Mouse (Mus musculus): Measurements from ENCODE around the gene Cdh22.

Cdh22 gene

DNA sequence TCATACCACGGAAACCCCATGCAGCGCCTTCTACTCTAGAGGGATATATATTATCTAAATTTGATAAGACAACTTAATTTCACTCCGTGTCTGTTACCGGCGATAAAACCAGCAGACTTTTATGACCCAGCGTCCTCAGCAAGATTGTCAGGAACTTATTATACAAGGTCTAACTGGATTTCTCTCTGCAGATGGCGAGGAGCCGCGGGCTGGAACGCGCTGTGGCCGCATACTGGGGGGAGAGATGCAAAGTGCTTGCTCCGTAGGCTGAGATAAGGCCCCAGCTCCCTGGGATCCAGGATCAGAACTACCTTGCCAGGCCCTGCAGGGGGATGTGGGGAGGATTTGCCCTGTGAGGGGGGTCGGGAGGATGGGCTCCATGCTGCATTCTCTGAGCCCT lies 145.2 kb downstream of the Cdh22 start:
- no peak for DNase-seq (ENCODE audit: low read depth, low spot score)

DNA sequence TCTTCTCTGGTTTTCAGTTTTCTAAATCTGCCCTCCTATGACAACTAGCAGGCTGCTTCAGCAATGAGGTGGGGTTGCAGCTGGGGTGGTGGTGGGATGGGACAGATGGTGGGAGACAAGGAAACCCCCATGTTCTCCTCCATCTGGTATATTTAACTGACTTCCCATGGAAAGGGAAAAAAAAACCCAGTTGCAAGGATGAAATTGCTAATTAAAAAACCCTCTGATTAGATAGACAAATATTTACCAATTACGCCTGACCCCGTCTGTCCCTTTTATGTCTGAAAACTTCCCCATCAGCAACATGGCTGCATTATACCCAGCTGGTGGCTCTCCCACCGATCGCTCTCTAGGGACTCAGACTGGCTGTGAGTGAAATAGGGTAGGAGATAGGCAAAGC lies 148.0 kb downstream of the Cdh22 start:
- no peak for DNase-seq (ENCODE audit: low read depth, low spot score)

- DNase-seq (ENCODE audit: low read depth, low spot score) = no peak
Observed at GRCm38 (mm10) chr2:165081257-165081656, 153.4 kb downstream of the Cdh22 start.

DNA sequence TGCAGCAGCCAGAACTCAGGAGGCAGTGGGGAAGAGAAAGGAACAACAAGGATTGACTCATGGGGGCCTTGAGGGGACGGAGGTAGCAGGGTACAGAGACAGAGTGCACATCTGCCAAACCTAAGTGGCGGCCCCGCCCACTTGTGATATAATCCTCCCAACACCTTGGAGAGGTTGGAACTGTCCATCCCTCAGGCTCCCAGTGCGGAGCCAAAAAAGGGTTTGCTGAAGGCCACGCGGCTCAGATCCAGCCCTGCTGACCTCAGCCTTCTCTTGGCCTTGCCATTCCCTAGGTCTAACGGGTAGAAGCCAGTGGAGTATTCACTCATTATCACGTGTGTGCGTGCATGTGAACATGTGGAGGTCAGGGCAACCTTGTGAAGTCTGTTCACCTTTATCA lies 154.0 kb downstream of the Cdh22 start:
- no peak for DNase-seq (ENCODE audit: low read depth, low spot score)

GRCm38 (mm10) chr2:165078605-165079004 lies 156.0 kb downstream of the Cdh22 start:
- no peak for DNase-seq (ENCODE audit: low read depth, low spot score)

DNA sequence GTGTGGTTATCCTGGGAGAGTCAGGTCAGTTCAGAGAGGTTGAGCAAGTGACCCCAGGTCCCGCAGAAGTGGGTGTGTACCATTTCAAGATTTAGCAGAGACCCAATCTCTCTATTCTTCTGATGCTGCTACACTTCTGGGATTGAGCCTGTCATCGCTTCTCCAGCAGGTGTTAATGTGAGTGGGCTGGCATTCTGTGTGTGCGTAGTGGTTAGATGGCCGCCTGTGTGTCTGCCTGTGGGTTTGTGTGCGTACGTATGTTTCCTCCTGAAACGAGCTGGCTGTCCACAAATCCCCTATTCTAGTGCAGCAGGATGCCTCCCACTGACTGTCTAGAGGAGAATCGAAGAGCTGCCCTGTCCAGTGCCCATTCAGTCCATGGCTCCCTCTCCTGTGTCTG lies 156.6 kb downstream of the Cdh22 start:
- DNase-seq (ENCODE audit: low read depth, low spot score) = no peak

DNA sequence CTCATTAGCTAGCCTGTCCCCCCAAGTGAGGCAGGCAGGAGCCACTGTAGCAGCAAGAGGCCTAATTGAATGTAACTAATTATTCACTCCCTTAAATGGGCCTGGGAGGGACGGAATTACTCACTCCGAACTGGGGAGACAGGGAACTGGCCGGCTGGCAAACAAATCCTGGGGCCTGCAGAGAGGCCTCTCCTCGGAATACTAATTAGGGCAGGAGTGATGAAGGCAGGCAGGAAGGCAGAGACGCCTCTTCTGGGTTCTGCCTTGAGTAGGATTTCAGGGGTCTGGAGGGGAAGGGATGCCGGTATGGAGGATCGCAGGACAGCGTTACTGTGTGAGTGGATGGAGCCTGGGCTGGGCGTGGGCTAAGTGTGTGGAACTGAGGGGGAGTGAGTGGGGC lies 157.6 kb downstream of the Cdh22 start:
- DNase-seq (ENCODE audit: low read depth, low spot score) = no peak

GRCm38 (mm10) chr2:165074937-165075336 lies 159.7 kb downstream of the Cdh22 start:
- DNase-seq (ENCODE audit: low read depth, low spot score) = peak; percentile 81

GRCm38 (mm10) chr2:165074081-165074884 lies 160.4 kb downstream of the Cdh22 start:
- no peak for DNase-seq (ENCODE audit: low read depth, low spot score)

DNA sequence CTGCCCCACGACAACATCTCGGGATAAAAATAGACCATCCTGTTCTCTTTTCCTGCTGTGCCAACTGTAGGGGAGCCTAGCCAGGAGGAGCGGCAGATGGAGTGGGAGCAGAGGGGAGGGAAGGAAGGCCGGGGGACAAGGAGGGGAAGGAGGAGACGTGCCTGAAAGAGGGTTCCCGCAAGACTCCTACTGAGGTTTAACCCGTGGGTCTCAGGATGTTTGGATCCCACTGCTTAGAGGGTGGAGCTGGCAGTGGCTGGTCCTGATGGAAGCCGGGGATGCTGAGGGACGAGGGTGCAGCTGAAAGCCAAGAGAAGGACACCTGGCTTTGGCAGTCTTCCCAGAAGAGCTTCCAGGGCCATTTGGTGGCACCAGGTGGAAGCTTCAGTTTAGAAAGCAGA lies 161.3 kb downstream of the Cdh22 start:
- DNase-seq (ENCODE audit: low read depth, low spot score) = no peak

GRCm38 (mm10) chr2:165070096-165070816 lies 164.4 kb downstream of the Cdh22 start:
- peak; percentile 77 for DNase-seq (ENCODE audit: low read depth, low spot score)

GRCm38 (mm10) chr2:165068806-165069205 lies 165.8 kb downstream of the Cdh22 start:
- DNase-seq (ENCODE audit: low read depth, low spot score) = no peak

- DNase-seq (ENCODE audit: low read depth, low spot score) = no peak
Observed at GRCm38 (mm10) chr2:165064489-165064888, 170.2 kb downstream of the Cdh22 start.

GRCm38 (mm10) chr2:165061638-165062433 lies 172.8 kb downstream of the Cdh22 start:
- no peak for DNase-seq (ENCODE audit: low read depth, low spot score)
